In genomic region chr6:115213129-115213528, GRCm38 (mm10) we compare ENCODE assay signal across 23 mouse cellular contexts. TPM values are rescaled to one million over a fixed set of nuclear protein-coding genes. Genes with fewer than 3 reads are reported as not detected.
DNase-seq lines count a peak whose midpoint lies in the region; ATAC-seq and TF ChIP-seq lines count a peak whose summit lies in the region.
"Had no signal": no experiment of that assay in that cellular context is flagged by ENCODE, and none has a peak within 500 bp of the region (broad histone marks: within the 10 kb centered on the region; RNA-seq: fewer than 3 reads in every experiment).

No protein-coding gene starts in this region.

- H3K4me3 ChIP-seq in hindbrain, embryonic 10.5 days = no peak overlapping the region
- H3K4me3 ChIP-seq in hindbrain, embryonic 14.5 days (replicated peaks; ENCODE audit: low read length) = no peak overlapping the region
- no peak overlapping the region for H3K4me3 ChIP-seq in CH12.LX (replicated peaks in 1 of 3; ENCODE audit: low read depth in 2 of 3, low read length in 2 of 3, poor library complexity in 1 of 3)
- H3K4me3 ChIP-seq in gastrocnemius, adult 2 months = no peak overlapping the region
- H3K4me3 ChIP-seq: forebrain, embryonic 13.5 days; limb, embryonic 15.5 days; megakaryocyte, embryonic 14.5 days had no signal

- no peak overlapping the region for H3K4me2 ChIP-seq in hindbrain, embryonic 14.5 days (replicated peaks)
- no peak overlapping the region for H3K4me2 ChIP-seq in CH12.LX (ENCODE audit: insufficient read depth, low read depth, poor library complexity, severe bottlenecking)
- H3K4me2 ChIP-seq: forebrain, embryonic 13.5 days; limb, embryonic 15.5 days had no signal

- no peaks in the 10 kb centered on the region for H3K36me3 ChIP-seq in hindbrain, embryonic 10.5 days
- H3K36me3 ChIP-seq in hindbrain, embryonic 14.5 days (replicated peaks; ENCODE audit: control insufficient read depth, insufficient read depth) = no peaks in the 10 kb centered on the region
- H3K36me3 ChIP-seq in CH12.LX (replicated peaks in 1 of 2; ENCODE audit: control insufficient read depth in 1 of 2, insufficient read depth in 1 of 2, low read length in 1 of 2) = no peaks in the 10 kb centered on the region
- H3K36me3 ChIP-seq: limb, embryonic 15.5 days had no signal

- TF ChIP-seq EP300 in CH12.LX (IDR thresholded peaks at IDR 0.05; ENCODE audit: low read length) = peak; percentile 63

- H3K27me3 ChIP-seq in hindbrain, embryonic 10.5 days (ENCODE audit: insufficient read depth, poor library complexity, severe bottlenecking) = no peaks in the 10 kb centered on the region
- H3K27me3 ChIP-seq in hindbrain, embryonic 14.5 days (ENCODE audit: control insufficient read depth, insufficient read depth, low read length) = no peaks in the 10 kb centered on the region
- no peaks in the 10 kb centered on the region for H3K27me3 ChIP-seq in CH12.LX (replicated peaks)
- H3K27me3 ChIP-seq: forebrain, embryonic 13.5 days; limb, embryonic 15.5 days had no signal

- intact Hi-C loops in gastrocnemius, adult 2 months (cut with DNase I) = no loop called here

- TF ChIP-seq RAD21 in CH12.LX (IDR thresholded peaks at IDR 0.05; ENCODE audit: low read depth, low read length) = no peak

- H3K79me2 ChIP-seq in CH12.LX (replicated peaks; ENCODE audit: control insufficient read depth, extremely low read depth, insufficient read depth, poor library complexity, severe bottlenecking) = no peaks in the 10 kb centered on the region

- H3K9me3 ChIP-seq in hindbrain, embryonic 10.5 days = no peaks in the 10 kb centered on the region
- no peaks in the 10 kb centered on the region for H3K9me3 ChIP-seq in hindbrain, embryonic 14.5 days (ENCODE audit: control insufficient read depth, low read length)
- peaks cover 2% of the 10 kb centered on the region for H3K9me3 ChIP-seq in CH12.LX (replicated peaks; ENCODE audit: low read length)
- H3K9me3 ChIP-seq: forebrain, embryonic 13.5 days; limb, embryonic 15.5 days had no signal

- in situ Hi-C loops in CH12.LX (cut with MboI; ENCODE audit: low pct_ligation_motif_present, low pct_unique_long_range_greater_than_20kb, low sequenced_read_pairs) = no loop called here

- peak overlapping the region; percentile 35; the same call in 1 of the 2 replicates for H3K27ac ChIP-seq in hindbrain, embryonic 10.5 days
- H3K27ac ChIP-seq in hindbrain, embryonic 14.5 days = no peak overlapping the region
- H3K27ac ChIP-seq in CH12.LX (ENCODE audit: insufficient read depth, low read depth) = no peak overlapping the region
- H3K27ac ChIP-seq in gastrocnemius, adult 2 months = no peak overlapping the region
- H3K27ac ChIP-seq: forebrain, embryonic 13.5 days; limb, embryonic 15.5 days had no signal

- H3K9ac ChIP-seq in hindbrain, embryonic 14.5 days = no peak overlapping the region
- no peak overlapping the region for H3K9ac ChIP-seq in CH12.LX (ENCODE audit: insufficient read depth, low read depth)
- H3K9ac ChIP-seq: forebrain, embryonic 13.5 days; limb, embryonic 15.5 days had no signal

- TF ChIP-seq CTCF in CH12.LX (conservative IDR thresholded peaks at IDR 0.05 in 1 of 2, IDR thresholded peaks at IDR 0.05 in 1 of 2; ENCODE audit: low read depth in 2 of 2, low read length in 2 of 2) = no peak
- no peak for TF ChIP-seq CTCF in gastrocnemius, adult 2 months (IDR thresholded peaks at IDR 0.05)

- no peak for DNase-seq in hindbrain, embryonic 10.5 days (ENCODE audit: low spot score)
- no peak for DNase-seq in hindbrain, embryonic 14.5 days (ENCODE audit: low spot score)
- peak; percentile 8 to 45 for DNase-seq in kidney, postnatal 25 days
- DNase-seq in kidney, adult 9 months = no peak
- peak; percentile 8 for DNase-seq in CH12.LX (ENCODE audit: extremely low read depth)
- peak; percentile 12 for DNase-seq in forelimb bud, embryonic 11.5 days (ENCODE audit: low read depth, low spot score)
- DNase-seq in gastrocnemius, adult 2 months = no peak
- DNase-seq: adrenal gland, adult 2 months; B cell, adult 2 months; cerebellum, adult 18-20 months; layer of hippocampus, adult 9-11 months; lung, adult 18-20 months; right cerebral cortex, adult 18-20 months; thymus, postnatal 36 days had no signal

- 56% methylated on average over 5 of the region's 5 CpGs for WGBS in hindbrain, embryonic 10.5 days
- 49% methylated on average over 5 of the region's 5 CpGs for WGBS in hindbrain, embryonic 14.5 days

- no peak for TF ChIP-seq POLR2A in CH12.LX (IDR thresholded peaks at IDR 0.05; ENCODE audit: low read depth, low read length)

- H3K4me1 ChIP-seq in hindbrain, embryonic 10.5 days (replicated peaks) = peaks cover 13% of the 10 kb centered on the region
- 0 out of 2 replicates have a peak, but pooled peaks cover 2% of the 10 kb centered on the region for H3K4me1 ChIP-seq in hindbrain, embryonic 14.5 days (replicated peaks; ENCODE audit: control insufficient read depth, insufficient read depth, low read length)
- peaks cover 0 to 18% of the 10 kb centered on the region in 2 experiments; a peak in 1 of 4 replicates for H3K4me1 ChIP-seq in CH12.LX (ENCODE audit: control insufficient read depth in 1 of 2, insufficient read depth in 2 of 2)
- H3K4me1 ChIP-seq: forebrain, embryonic 13.5 days; limb, embryonic 15.5 days had no signal

- no peak for ATAC-seq in hindbrain, embryonic 14.5 days (ENCODE audit: low FRiP score)
- ATAC-seq: forebrain, embryonic 13.5 days; hindbrain, embryonic 16.5 days had no signal

- dilution Hi-C loops in CH12.LX (cut with MboI; ENCODE audit: extremely low pct_ligation_motif_present, extremely low pct_unique_long_range_greater_than_20kb, low sequenced_read_pairs) = no loop called here

TF ChIP-seq in CH12.LX, 34 proteins besides CTCF, POLR2A, EP300 and RAD21:
- TF ChIP-seq TCF12 (IDR thresholded peaks at IDR 0.05; ENCODE audit: low read depth, low read length) = peak; percentile 78
- no peak for TF ChIP-seq ZC3H11A (IDR thresholded peaks at IDR 0.05; ENCODE audit: low read depth, low read length)

RNA-seq across cellular contexts. Expression of gene Gm17482, which starts 14.0 kb away (rescaled TPM):
- polyA plus RNA-seq in hindbrain, embryonic 10.5 days (2016; fragmentation: Nextera tagmentation; extraction: Ambion mirVana) = not detected in 2 replicates
- polyA plus RNA-seq in hindbrain, embryonic 14.5 days (2014; fragmentation: Nextera tagmentation; extraction: Ambion mirVana) = not detected in 2 replicates
- total RNA-seq in CH12.LX (2012; rRNA removed) = not detected in 2 replicates
- not detected in 2 replicates for total RNA-seq in CH12.LX (2014; rRNA removed)
- not detected in 2 replicates for polyA plus RNA-seq in CH12.LX (2012; ENCODE audit: insufficient read length, low read depth)
- total RNA-seq in gastrocnemius, adult 2 months (2021) = not detected
- total RNA-seq: adrenal gland, adult 2 months; common myeloid progenitor, adult 5-6 weeks; heart, adult 18-20 months; monocyte, adult 5-6 weeks had no signal
- polyA plus RNA-seq: adrenal gland, adult 2 months; forebrain, embryonic 13.5 days; heart, postnatal 0 days; hindbrain, embryonic 16.5 days; limb, embryonic 15.5 days; neural tube, embryonic 14.5 days had no signal

RNA-seq across cellular contexts. Expression of gene Timp4, which starts 38.9 kb away (rescaled TPM):
- 0.25 and 0.29 TPM in 2 replicates for polyA plus RNA-seq in hindbrain, embryonic 10.5 days (2016; fragmentation: Nextera tagmentation; extraction: Ambion mirVana)
- 19.6 and 24.9 TPM in 2 replicates for polyA plus RNA-seq in hindbrain, embryonic 14.5 days (2014; fragmentation: Nextera tagmentation; extraction: Ambion mirVana)
- total RNA-seq in CH12.LX (2012; rRNA removed) (not detected in 2 replicates), CH12.LX (2014; rRNA removed) (not detected in 2 replicates)
- polyA plus RNA-seq in CH12.LX (2012; ENCODE audit: insufficient read length, low read depth) = 0.12 TPM in 1 of 2 replicates, not detected in the other
- 10 to 100 TPM; 20.7 to 23.0 TPM for total RNA-seq in gastrocnemius, adult 2 months (2021)
- total RNA-seq: common myeloid progenitor, adult 5-6 weeks; monocyte, adult 5-6 weeks had no signal

Comparison
In these comparisons a context has a peak if more than half of its experiments do, and no peak if none do; other contexts are left out.
1. DNase-seq: peak in kidney, postnatal 25 days (2 of 2), CH12.LX (single experiment) and forelimb bud, embryonic 11.5 days (single experiment); none in hindbrain, embryonic 10.5 days (single experiment), hindbrain, embryonic 14.5 days (single experiment), kidney, adult 9 months (single experiment) and gastrocnemius, adult 2 months (single experiment).
2. RNA of gene Timp4, which starts 38.9 kb away (polyA plus RNA-seq): 19.6 to 24.9 TPM in hindbrain, embryonic 14.5 days; 0.25 to 0.29 TPM in hindbrain, embryonic 10.5 days and 0.12 TPM in CH12.LX; every median in the first group is over 10 times any median in the second.